Mouse (Mus musculus) fat pad, adult 2 months (tissue): ENCODE measurements around the gene Utp11.

Experiments used
- DNase-seq: peaks from one replicate; pipeline ENCODE4 v3.0.0-alpha.2; 2011; ENCODE audit warnings: low read depth, low spot score; ENCODE audit errors: extremely low read depth

Utp11 gene

GRCm38 (mm10) chr4:124704797-124705474 lies 11.5 kb upstream of the Utp11 start:
- no peak for DNase-seq

GRCm38 (mm10) chr4:124703881-124704796 lies 10.7 kb upstream of the Utp11 start:
- DNase-seq: no peak

- DNase-seq: no peak
Observed at GRCm38 (mm10) chr4:124703406-124703805, 10.0 kb upstream of the Utp11 start.

- DNase-seq: no peak
Observed at GRCm38 (mm10) chr4:124701916-124702315, 8.5 kb upstream of the Utp11 start.

GRCm38 (mm10) chr4:124701052-124701845 lies 7.8 kb upstream of the Utp11 start:
- DNase-seq: no peak

GRCm38 (mm10) chr4:124700248-124700971 lies 7.0 kb upstream of the Utp11 start, which contains the start of gene Fhl3:
Gene Fhl3, plus strand, starts transcription at chr4:124700701.
- DNase-seq: no peak

- no peak for DNase-seq
Observed at GRCm38 (mm10) chr4:124699791-124700190, 6.4 kb upstream of the Utp11 start.

GRCm38 (mm10) chr4:124695786-124696516 lies 2.6 kb upstream of the Utp11 start:
- DNase-seq: no peak

GRCm38 (mm10) chr4:124694572-124694971 lies 1.2 kb upstream of the Utp11 start:
- no peak for DNase-seq

- DNase-seq: no peak
Observed at GRCm38 (mm10) chr4:124692416-124692861, 961 bp downstream of the Utp11 start.

GRCm38 (mm10) chr4:124691455-124691854 lies 1.9 kb downstream of the Utp11 start:
- no peak for DNase-seq

GRCm38 (mm10) chr4:124685897-124686402 lies 7.5 kb downstream of the Utp11 start:
- DNase-seq: no peak

GRCm38 (mm10) chr4:124685453-124685852 lies 7.9 kb downstream of the Utp11 start:
- DNase-seq: no peak

- no peak for DNase-seq
Observed at GRCm38 (mm10) chr4:124685004-124685403, 8.4 kb downstream of the Utp11 start.

- no peak for DNase-seq
Observed at GRCm38 (mm10) chr4:124683474-124683873, 9.9 kb downstream of the Utp11 start.

GRCm38 (mm10) chr4:124682270-124682669 lies 11.1 kb downstream of the Utp11 start:
- no peak for DNase-seq

GRCm38 (mm10) chr4:124675958-124676357 lies 17.4 kb downstream of the Utp11 start:
- DNase-seq: no peak

- DNase-seq: no peak
Observed at GRCm38 (mm10) chr4:124675037-124675436, 18.4 kb downstream of the Utp11 start.

- peak; percentile 59 for DNase-seq
Observed at GRCm38 (mm10) chr4:124674334-124675032, 18.9 kb downstream of the Utp11 start.
